Mouse (Mus musculus) urinary bladder, postnatal 25 days (tissue): ENCODE measurements around the gene Ankrd42.

ENCODE experiments used
- DNase-seq: peaks from one replicate; pipeline ENCODE4 v3.0.0; 2022; ENCODE audit warnings: low spot score

Ankrd42 gene

DNA sequence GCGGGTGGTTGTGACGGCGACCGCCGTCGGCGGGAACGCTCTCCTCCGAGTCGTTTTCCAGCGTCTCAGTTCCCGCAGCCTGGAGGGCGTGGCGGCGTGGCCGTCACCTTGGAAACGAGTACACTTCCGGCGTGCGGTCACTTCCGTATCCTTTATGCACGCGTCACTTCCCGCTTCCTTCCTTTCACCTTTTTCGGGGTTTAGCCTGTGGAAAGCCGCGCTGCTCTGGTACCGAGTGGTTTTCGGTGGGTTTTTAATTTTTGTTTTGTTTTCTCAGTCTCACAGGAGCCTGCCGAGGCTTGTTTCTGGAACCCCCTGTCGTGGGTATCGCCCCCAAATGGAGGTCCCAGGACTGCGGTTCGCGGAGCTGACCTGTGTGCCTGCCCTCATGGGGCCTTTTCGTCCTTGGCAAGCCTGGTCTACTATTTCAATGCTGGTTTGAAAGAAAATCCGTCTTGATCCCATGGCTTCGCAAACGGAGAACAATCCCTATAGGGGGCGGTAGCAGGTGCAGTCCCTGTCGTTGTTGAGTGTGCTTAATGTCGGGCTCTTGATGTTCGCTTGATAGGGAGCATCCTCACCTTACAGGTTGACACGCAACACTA lies at the start of gene Ankrd42:
TSS of gene Ankrd42 (minus strand) at position 122 of the 605 bp plus-strand sequence.
- DNase-seq, result peak; percentile 88

GRCm38 (mm10) chr7:92677346-92677745 lies 40.4 kb upstream of the Ankrd42 start:
- DNase-seq, result no peak

DNA sequence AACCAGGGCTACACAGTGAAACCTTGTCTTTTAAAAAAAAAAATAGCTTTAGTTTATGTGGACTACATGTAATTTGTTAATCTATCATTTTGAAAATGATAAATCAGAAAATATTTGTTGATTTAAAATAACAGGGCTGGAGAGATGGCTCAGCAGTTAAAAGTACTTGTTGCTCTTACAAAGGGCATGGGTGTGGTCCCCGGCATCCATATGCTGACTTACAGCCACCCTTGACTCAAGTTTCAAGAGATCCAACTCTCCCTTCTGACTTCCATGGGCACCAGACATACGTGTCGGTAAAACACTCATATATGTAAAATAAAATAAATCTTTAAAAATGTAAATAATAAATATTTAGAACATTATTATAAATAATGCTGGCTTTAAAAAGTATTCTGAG lies 38.2 kb upstream of the Ankrd42 start:
- DNase-seq, result no peak

- DNase-seq, result peak; percentile 93
Measured at GRCm38 (mm10) chr7:92669507-92670471, 32.8 kb upstream of the Ankrd42 start, which contains the start of gene Pcf11. Gene Pcf11 (minus strand): TSS chr7:92669934.

DNA sequence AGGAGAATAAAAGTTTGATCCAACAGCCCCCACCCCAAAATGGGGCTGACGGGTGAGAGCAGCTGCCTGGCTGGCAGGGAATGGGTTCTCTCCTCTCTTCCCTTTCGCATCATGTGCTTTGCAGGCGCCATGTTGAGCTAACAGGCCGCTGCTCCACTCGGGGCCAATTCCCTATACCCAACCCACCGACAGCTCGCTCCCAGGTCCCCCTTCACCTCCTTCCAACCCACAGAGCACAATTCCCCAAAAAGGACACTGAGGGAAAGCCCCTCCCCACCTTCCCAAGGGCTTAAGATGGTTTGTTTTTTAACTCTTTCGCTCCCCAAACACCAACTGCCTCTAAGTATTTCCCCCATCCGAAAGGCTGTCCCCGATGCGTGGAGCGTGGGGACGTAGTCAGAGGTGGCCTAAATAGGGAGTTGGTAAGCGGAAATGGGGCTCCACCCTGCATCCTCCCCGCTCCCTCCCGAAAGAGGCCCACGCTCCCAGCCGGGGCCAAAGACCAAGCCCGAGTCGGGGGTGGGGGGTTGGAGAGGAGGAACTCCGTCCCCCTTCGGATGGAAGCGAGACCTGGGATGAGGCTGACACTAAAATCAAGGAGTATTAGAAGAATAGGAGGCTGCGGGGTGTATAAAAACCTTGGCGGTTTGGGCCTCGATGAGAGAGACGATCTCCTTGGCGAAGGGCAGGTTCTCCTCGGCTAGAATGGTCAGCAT lies 32.0 kb upstream of the Ankrd42 start:
- peak; percentile 52 for DNase-seq

DNA sequence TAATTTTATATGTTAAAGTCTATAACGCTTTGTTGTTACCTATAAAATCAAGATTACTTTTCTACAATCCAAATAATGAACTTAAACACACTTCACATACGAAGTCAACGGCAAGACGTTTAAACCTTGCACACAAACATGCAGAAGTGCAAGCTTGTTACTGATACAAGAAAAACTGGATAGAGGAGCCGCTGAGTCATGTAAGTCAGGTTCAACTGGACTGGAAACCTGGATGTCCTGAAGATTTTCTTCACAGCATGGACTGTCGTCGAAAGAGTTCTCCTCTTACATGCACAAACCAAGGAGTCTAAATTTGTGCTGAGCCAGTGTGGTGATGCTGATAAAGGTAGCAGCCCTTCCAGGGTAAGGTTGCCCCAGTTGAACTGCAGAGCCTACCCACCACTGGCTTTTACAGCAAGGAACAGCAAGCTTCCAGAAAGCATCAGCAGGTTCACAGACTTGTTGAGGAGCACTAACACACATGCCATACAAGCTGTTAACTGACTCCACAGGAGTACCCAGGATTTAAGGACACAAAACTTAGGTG lies 29.4 kb upstream of the Ankrd42 start:
- DNase-seq, result peak; percentile 32

- no peak for DNase-seq
Measured at GRCm38 (mm10) chr7:92658050-92658449, 21.1 kb upstream of the Ankrd42 start.

DNA sequence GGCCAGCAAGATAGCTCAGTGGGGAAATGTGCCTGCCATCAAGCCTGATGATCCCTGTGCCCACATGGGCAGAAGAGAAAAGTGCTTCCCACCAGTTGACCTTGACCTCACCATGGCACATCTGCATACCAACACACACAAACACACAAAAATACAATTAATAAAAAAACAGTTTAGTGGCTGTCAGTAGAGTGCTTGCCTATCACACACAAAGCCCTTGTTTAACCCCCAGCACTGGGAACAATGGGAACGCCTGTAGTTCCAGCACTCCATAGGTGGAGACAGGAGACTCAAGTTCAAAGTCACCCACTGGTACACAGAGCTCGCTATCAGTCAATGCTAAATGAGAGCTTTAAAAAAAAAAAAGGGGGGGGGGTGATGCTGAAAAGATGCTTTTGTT lies 19.4 kb upstream of the Ankrd42 start:
- DNase-seq, result no peak

GRCm38 (mm10) chr7:92653329-92653728 lies 16.4 kb upstream of the Ankrd42 start:
- DNase-seq, result no peak

DNA sequence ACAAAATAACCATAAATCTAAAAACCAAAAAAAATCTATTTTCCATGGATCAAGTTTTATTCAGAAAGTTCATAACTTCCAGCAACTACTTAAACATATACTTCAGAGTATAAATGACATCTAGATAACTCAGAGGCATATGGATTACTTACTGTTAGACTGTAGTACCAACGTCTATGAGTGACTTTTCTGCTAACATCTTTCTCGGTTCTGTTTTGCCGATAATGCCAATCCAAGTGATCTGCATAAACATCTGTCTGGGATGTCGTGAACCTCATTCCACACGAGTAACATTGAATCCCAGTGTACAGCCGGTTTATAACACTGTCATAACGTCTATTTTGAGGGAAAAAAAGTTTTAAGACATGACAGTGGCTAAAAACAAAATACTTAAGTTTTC lies 10.8 kb upstream of the Ankrd42 start:
- DNase-seq, result no peak

DNA sequence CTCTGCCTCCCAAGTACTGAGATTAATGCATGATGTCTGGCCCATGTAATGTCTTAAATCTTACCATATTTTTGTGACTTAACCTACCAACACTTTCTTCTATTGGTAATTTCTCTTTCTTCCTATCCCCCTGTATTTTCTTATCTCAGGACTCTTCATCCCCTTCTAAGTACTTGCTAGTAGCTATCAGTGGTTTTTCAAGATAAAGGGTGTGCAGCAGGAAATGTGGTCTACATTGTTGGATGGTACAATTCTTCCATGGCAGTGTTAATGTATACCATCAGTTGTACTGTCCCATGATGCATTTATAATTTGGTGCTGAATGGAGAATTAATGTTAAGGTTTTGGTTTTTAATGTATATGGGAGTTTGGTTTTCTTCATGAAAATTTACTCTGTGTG lies 5.4 kb upstream of the Ankrd42 start:
- no peak for DNase-seq

DNA sequence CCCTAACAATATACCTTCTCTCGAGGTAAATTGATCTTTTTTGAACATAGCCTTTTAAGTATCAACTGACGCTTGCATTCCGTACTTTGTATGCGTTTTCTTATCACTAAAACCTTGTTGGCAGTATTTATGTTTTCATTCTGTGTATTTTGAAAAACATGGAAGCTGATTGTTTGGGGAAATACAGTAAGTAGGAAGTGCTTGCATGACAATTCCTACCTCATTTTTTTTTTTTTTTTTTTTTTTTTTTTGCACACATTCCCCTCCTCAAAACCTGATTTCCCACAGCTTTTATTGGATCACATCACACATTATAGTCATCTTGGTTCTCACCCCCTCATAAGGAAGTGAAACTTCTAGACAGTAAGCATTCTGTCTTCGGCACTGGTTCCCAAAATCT lies 1.1 kb upstream of the Ankrd42 start:
- no peak for DNase-seq

GRCm38 (mm10) chr7:92636295-92637011 lies 489 bp downstream of the Ankrd42 start:
- DNase-seq, result no peak

- no peak for DNase-seq
Measured at GRCm38 (mm10) chr7:92630167-92630566, 6.8 kb downstream of the Ankrd42 start.

DNA sequence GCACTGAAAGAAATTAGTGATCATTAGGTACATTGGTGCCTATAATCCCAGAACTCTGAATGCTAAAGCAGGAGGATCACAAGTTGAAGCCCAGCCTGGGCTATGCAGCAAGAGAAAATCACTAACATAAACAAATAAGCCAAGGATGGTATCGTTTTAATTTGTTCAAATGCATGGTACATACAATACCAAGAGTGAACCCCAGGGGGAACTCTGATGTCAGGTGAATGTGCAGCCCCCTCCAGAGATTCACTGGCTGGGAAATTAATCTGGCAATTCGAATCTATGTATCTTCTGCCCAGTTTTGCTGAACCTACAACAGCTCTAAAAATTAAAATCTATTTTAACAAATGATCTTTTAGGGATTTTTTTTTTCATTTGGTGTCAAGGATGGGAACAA lies 12.5 kb downstream of the Ankrd42 start:
- no peak for DNase-seq

DNA sequence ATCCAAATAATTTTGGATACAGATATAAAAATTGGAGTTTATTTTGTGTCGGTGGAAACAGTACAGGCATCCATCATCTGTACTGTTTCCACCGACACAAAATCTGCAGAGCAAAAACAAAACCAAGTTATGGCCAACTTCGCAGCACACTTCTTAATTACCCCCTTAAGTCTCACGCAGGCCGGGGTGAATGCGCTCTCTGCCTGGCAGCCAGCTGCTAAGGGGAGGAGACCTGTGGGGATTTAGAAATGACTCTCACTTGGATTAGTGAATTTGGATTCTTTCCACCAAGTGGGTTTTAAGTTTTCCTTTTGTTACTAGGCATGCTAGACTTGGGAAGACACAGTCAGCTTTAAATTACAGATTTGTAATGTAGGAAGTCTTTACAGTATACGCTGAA lies 26.1 kb downstream of the Ankrd42 start:
- no peak for DNase-seq

DNA sequence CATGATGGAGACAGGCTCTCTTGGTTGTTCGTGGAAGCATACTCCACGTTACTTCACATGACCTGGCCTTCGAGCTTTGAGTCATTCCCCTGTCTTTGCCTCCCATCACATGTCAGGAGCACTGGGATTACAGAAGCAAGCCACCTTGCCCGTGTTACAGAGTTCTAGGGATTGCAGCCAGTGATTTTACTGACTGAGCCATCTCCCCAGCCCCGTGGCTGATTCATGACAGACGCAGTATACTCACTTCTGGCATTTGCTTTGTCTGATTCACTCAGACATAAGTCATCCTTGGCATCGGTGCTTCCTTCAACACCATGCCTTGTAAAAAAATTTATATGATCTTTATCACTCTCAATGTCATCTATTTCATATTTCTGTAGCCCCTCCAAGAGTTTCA lies 32.0 kb downstream of the Ankrd42 start:
- DNase-seq, result no peak

GRCm38 (mm10) chr7:92590842-92591241 lies 46.1 kb downstream of the Ankrd42 start:
- DNase-seq, result no peak

GRCm38 (mm10) chr7:92589986-92590385 lies 47.0 kb downstream of the Ankrd42 start:
- DNase-seq, result no peak

GRCm38 (mm10) chr7:92583567-92583966 lies 53.4 kb downstream of the Ankrd42 start:
- no peak for DNase-seq

GRCm38 (mm10) chr7:92580491-92581207 lies 56.3 kb downstream of the Ankrd42 start:
- DNase-seq, result no peak
